Mouse (Mus musculus) 3134 (cell line): ENCODE results near the gene Ssmem1.

ENCODE experiments used
- DNase-seq: peaks from one replicate; pipeline ENCODE4 v3.0.0-alpha.2; 2011; ENCODE audit warnings: low spot score; ENCODE audit not compliant: insufficient read length; ENCODE audit errors: extremely low read depth

Ssmem1 gene

GRCm38 (mm10) chr6:30525456-30526332 lies 16.0 kb downstream of the Ssmem1 start:
- no peak for DNase-seq

- DNase-seq, result no peak
These were observed 17.2 kb downstream of the Ssmem1 start for GRCm38 (mm10) chr6:30526586-30527515.

- no peak for DNase-seq
These were observed 19.2 kb downstream of the Ssmem1 start for GRCm38 (mm10) chr6:30528800-30529199.

- no peak for DNase-seq
These were observed 25.7 kb downstream of the Ssmem1 start for GRCm38 (mm10) chr6:30535340-30535739.

GRCm38 (mm10) chr6:30538240-30538639 lies 28.6 kb downstream of the Ssmem1 start:
- DNase-seq, result no peak

GRCm38 (mm10) chr6:30538800-30539199 lies 29.2 kb downstream of the Ssmem1 start:
- DNase-seq, result no peak

GRCm38 (mm10) chr6:30541009-30541799 lies 31.6 kb downstream of the Ssmem1 start, which contains the start of gene Cpa2:
Gene Cpa2 (plus strand): TSS chr6:30541582.
- no peak for DNase-seq

GRCm38 (mm10) chr6:30542277-30542676 lies 32.6 kb downstream of the Ssmem1 start:
- no peak for DNase-seq

- DNase-seq, result no peak
These were observed 33.4 kb downstream of the Ssmem1 start for GRCm38 (mm10) chr6:30543077-30543476.

- DNase-seq, result no peak
These were observed 34.2 kb downstream of the Ssmem1 start for GRCm38 (mm10) chr6:30543851-30544250.

- no peak for DNase-seq
These were observed 36.0 kb downstream of the Ssmem1 start for GRCm38 (mm10) chr6:30545689-30546088.

GRCm38 (mm10) chr6:30546571-30547273 lies 37.1 kb downstream of the Ssmem1 start:
- no peak for DNase-seq

GRCm38 (mm10) chr6:30547274-30547645 lies 37.6 kb downstream of the Ssmem1 start:
- no peak for DNase-seq

GRCm38 (mm10) chr6:30547656-30548306 lies 38.1 kb downstream of the Ssmem1 start:
- DNase-seq, result no peak

GRCm38 (mm10) chr6:30549231-30549761 lies 39.6 kb downstream of the Ssmem1 start:
- DNase-seq, result no peak

- DNase-seq, result no peak
These were observed 41.0 kb downstream of the Ssmem1 start for GRCm38 (mm10) chr6:30550496-30551192.

- DNase-seq, result no peak
These were observed 41.5 kb downstream of the Ssmem1 start for GRCm38 (mm10) chr6:30551193-30551515.

- no peak for DNase-seq
These were observed 42.3 kb downstream of the Ssmem1 start for GRCm38 (mm10) chr6:30551644-30552580.
